Mouse (Mus musculus) forebrain, postnatal 0 days (tissue): Measurements from ENCODE around the gene Cux1. TPM values are rescaled to one million over a fixed set of nuclear protein-coding genes. Genes with fewer than 3 reads are reported as not detected.
A peak's percentile ranks its signal among the peaks of the same experiment; 100 is the strongest.

Experiments
- ATAC-seq: fragments of 200-750 bp; cut with Nextera tagmentation; 2 replicates; pipeline ENCODE4 v1.8.0; 2017; ENCODE audit warnings: mild to moderate bottlenecking, moderate library complexity
- DNase-seq: peaks from one replicate; pipeline ENCODE4 v3.0.0-alpha.2; 2015
- H3K27ac ChIP-seq: fragments of 300-500 bp; sonication (generic); 2 replicates; pipeline ENCODE4 v1.5.1; 2014; ENCODE audit warnings: low read depth, mild to moderate bottlenecking, antibody characterized with exemption, low read length, moderate library complexity, mixed read lengths
- H3K27me3 ChIP-seq: fragments of 300-500 bp; sonication (generic); 2 replicates; pipeline ENCODE4 v1.6.1; 2014; ENCODE audit warnings: mild to moderate bottlenecking, low read length, mixed read lengths; ENCODE audit not compliant: insufficient read depth
- H3K36me3 ChIP-seq: fragments of 300-500 bp; sonication (generic); 2 replicates; pipeline ENCODE4 v1.6.1; 2014; ENCODE audit warnings: mild to moderate bottlenecking, moderate library complexity; ENCODE audit not compliant: insufficient read depth
- H3K4me1 ChIP-seq: fragments of 300-500 bp; sonication (generic); 2 replicates; pipeline ENCODE4 v1.6.1; 2014; ENCODE audit warnings: antibody characterized with exemption; ENCODE audit not compliant: insufficient read depth
- H3K4me2 ChIP-seq: fragments of 300-500 bp; sonication (generic); 2 replicates; pipeline ENCODE4 v1.6.1; 2014; ENCODE audit warnings: low read depth, mild to moderate bottlenecking, moderate library complexity
- H3K4me3 ChIP-seq: fragments of 300-500 bp; sonication (generic); 2 replicates; pipeline ENCODE4 v1.5.1; 2014; ENCODE audit warnings: low read depth, low read length, mixed read lengths
- H3K9ac ChIP-seq: fragments of 300-500 bp; sonication (generic); 2 replicates; pipeline ENCODE4 v1.6.1; 2014; ENCODE audit warnings: mild to moderate bottlenecking
- H3K9me3 ChIP-seq: fragments of 300-500 bp; sonication (generic); 2 replicates; pipeline ENCODE4 v1.6.1; 2016; ENCODE audit warnings: low read length
- CTCF ChIP-seq: sonication (generic); IDR thresholded peaks from 2 replicates; pipeline ENCODE4 v1.5.1; 2016; ENCODE audit warnings: antibody characterized with exemption, control low read depth, low read depth
- WGBS: fragments of 180-500 bp; shearing (Covaris S2); extraction: QIAGEN DNeasy Blood & Tissue Kit; methylation state at CpG from one replicate; pipeline ENCODE4 v1.1.7; 2014; 5-methylcytosine and 5-hydroxymethylcytosine counted together
- polyA plus RNA-seq: library from polyadenylated mRNA; unstranded; fragments of >200 nt; fragmentation: Nextera tagmentation; extraction: Ambion mirVana; gene quantifications from 2 replicates; pipeline ENCODE4 v1.2.1, GENCODE M21; 2015
- total RNA-seq: library from RNA; depleted of rRNA; stranded (reverse); fragments of >200 nt; gene quantifications from 2 replicates; pipeline ENCODE4 v1.2.3, GENCODE M21; 2014

The Cux1 gene
- total and polyA plus RNA-seq, 2 experiments from 2014 or later: 86.0 to 141 TPM

- ATAC-seq (no peak), DNase-seq (peak; percentile 32)
- whole genome bisulfite sequencing: 71% methylated on average over 7 of the region's 7 CpGs
- no peaks in the 10 kb centered on the region for H3K27me3 ChIP-seq
- H3K4me1 ChIP-seq: no peaks in the 10 kb centered on the region
- H3K27ac ChIP-seq: no peak overlapping the region
- H3K9ac ChIP-seq: no peak overlapping the region
- no peaks in the 10 kb centered on the region for H3K9me3 ChIP-seq
- peaks cover 29% of the 10 kb centered on the region for H3K36me3 ChIP-seq
- TF ChIP-seq CTCF: no peak
- H3K4me3 ChIP-seq: no peak overlapping the region
- H3K4me2 ChIP-seq: no peak overlapping the region
Observed at GRCm38 (mm10) chr5:136285106-136285505, 282.2 kb downstream of the Cux1 start.

DNA sequence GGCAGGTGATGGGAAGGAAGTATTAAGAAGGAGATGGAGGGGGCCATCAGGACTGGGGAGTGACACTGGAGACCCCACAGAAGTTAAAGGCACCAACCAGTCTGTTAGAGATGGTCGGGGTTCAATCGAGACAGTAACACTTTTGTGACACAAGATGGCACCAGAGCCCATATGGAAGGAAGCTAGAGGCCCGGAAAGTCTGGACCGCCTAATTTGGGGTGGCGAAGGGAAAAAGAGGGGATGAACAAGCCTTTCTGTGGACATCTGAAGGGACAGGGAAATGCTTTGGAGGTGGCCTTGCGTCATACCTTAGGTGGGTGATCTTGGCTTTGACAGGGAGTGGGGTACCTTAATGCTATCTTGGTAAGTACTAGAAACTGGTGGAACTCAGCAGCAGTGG, 285.9 kb downstream of the Cux1 start:
- DNase-seq: peak; percentile 77
- Histone ChIP-seq H3K4me2 (no peak overlapping the region), H3K27ac (no peak overlapping the region), H3K36me3 (peaks cover 57% of the 10 kb centered on the region), H3K9me3 (no peaks in the 10 kb centered on the region), H3K27me3 (no peaks in the 10 kb centered on the region), H3K4me1 (no peaks in the 10 kb centered on the region), H3K4me3 (no peak overlapping the region), H3K9ac (no peak overlapping the region)
- TF ChIP-seq CTCF: peak; percentile 89
- ATAC-seq: peak; percentile 55
- WGBS: 47% methylated on average over 6 of the region's 6 CpGs

- WGBS: 93% methylated on average over 43 of the region's 43 CpGs
- Histone ChIP-seq H3K9me3 (no peaks in the 10 kb centered on the region), H3K27ac (no peak overlapping the region), H3K4me2 (no peak overlapping the region), H3K27me3 (no peaks in the 10 kb centered on the region), H3K36me3 (peaks cover 63% of the 10 kb centered on the region), H3K9ac (no peak overlapping the region), H3K4me3 (no peak overlapping the region), H3K4me1 (no peaks in the 10 kb centered on the region)
- DNase-seq (no peak), ATAC-seq (no peak)
- no peak for TF ChIP-seq CTCF
Observed at GRCm38 (mm10) chr5:136274739-136275138, 292.6 kb downstream of the Cux1 start.

DNA sequence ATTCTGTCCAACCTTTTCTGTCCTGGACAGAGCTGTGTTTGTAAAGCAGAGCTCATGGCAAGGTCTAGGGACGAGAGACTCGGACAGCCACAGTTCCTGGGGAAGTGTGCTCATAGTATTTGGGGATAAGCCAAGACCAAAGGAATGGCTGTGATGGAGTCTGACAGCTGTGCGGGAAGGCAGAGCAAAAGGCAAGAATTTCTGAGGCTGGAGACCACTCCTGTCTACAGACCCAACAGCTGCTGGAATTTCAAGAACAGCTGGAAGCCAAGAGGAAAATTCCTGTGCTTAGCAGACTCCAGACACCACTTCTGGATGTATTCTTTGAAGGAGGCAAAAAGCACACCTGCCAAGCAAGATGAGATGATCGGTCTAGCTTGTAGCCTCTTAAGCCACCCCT, 297.4 kb downstream of the Cux1 start:
- WGBS: 78% methylated on average over 4 of the region's 4 CpGs
- H3K27ac ChIP-seq: no peak overlapping the region
- no peak for TF ChIP-seq CTCF
- H3K4me3 ChIP-seq: no peak overlapping the region
- H3K9ac ChIP-seq: no peak overlapping the region
- ATAC-seq: no peak
- peaks cover 17% of the 10 kb centered on the region for H3K36me3 ChIP-seq
- no peaks in the 10 kb centered on the region for H3K27me3 ChIP-seq
- no peak for DNase-seq
- no peaks in the 10 kb centered on the region for H3K9me3 ChIP-seq
- no peaks in the 10 kb centered on the region for H3K4me1 ChIP-seq
- H3K4me2 ChIP-seq: no peak overlapping the region

- no peak overlapping the region for H3K4me3 ChIP-seq
- no peak overlapping the region for H3K4me2 ChIP-seq
- TF ChIP-seq CTCF: no peak
- no peak overlapping the region for H3K27ac ChIP-seq
- WGBS: 84% methylated on average over 7 of the region's 7 CpGs
- no peaks in the 10 kb centered on the region for H3K36me3 ChIP-seq
- no peak overlapping the region for H3K9ac ChIP-seq
- no peaks in the 10 kb centered on the region for H3K27me3 ChIP-seq
- ATAC-seq: no peak
- no peaks in the 10 kb centered on the region for H3K9me3 ChIP-seq
- H3K4me1 ChIP-seq: no peaks in the 10 kb centered on the region
- no peak for DNase-seq
Observed at GRCm38 (mm10) chr5:136266077-136266476, 301.2 kb downstream of the Cux1 start.

DNA sequence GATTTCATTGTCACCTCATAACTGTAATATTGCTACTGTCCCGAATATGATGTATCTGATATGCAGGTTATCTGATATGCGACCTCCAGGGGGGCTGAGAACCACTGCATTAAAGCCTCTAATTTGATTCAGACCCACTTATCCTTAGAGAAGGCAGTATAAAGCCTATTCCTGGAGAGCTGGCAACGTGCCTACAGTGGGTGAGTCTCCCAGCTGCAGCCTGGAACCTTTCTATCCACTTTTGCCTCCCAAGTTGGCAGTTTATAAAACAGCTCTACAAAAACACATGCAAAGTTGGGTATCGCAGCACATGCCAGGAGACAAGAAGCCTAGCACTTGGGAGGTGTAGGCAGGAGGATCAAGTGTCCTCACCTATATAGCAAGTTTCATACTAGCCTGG, 303.9 kb downstream of the Cux1 start:
- peak; percentile 23 for DNase-seq
- Histone ChIP-seq H3K4me1 (no peaks in the 10 kb centered on the region), H3K27me3 (no peaks in the 10 kb centered on the region), H3K36me3 (no peaks in the 10 kb centered on the region), H3K9me3 (no peaks in the 10 kb centered on the region), H3K9ac (no peak overlapping the region), H3K27ac (no peak overlapping the region), H3K4me3 (no peak overlapping the region), H3K4me2 (no peak overlapping the region)
- 72% methylated on average over 4 of the region's 4 CpGs for WGBS
- ATAC-seq: no peak
- no peak for TF ChIP-seq CTCF

- Histone ChIP-seq H3K36me3 (peaks cover 10% of the 10 kb centered on the region; the same call in 1 of the 2 replicates), H3K4me2 (no peak overlapping the region), H3K4me1 (no peaks in the 10 kb centered on the region), H3K9me3 (no peaks in the 10 kb centered on the region), H3K27me3 (no peaks in the 10 kb centered on the region), H3K9ac (no peak overlapping the region), H3K4me3 (no peak overlapping the region), H3K27ac (no peak overlapping the region)
- DNase-seq (peak; percentile 81), ATAC-seq (peak; percentile 50)
- WGBS: 35% methylated on average over 6 of the region's 6 CpGs
- TF ChIP-seq CTCF: peak; percentile 86
Observed at GRCm38 (mm10) chr5:136258919-136259318, 308.4 kb downstream of the Cux1 start.

GRCm38 (mm10) chr5:136252899-136253298, 314.4 kb downstream of the Cux1 start:
- 16% methylated on average over 17 of the region's 17 CpGs for WGBS
- no peak overlapping the region for H3K4me3 ChIP-seq
- peak; percentile 85 for ATAC-seq

More at GRCm38 (mm10) chr5:136252899-136253298, 314.4 kb downstream of the Cux1 start:
- peak; percentile 95 for TF ChIP-seq CTCF
- Histone ChIP-seq H3K36me3 (peaks cover 18% of the 10 kb centered on the region; the same call in 1 of the 2 replicates), H3K9ac (no peak overlapping the region), H3K4me1 (no peaks in the 10 kb centered on the region), H3K27me3 (no peaks in the 10 kb centered on the region), H3K4me2 (no peak overlapping the region), H3K27ac (no peak overlapping the region), H3K9me3 (no peaks in the 10 kb centered on the region)
- DNase-seq: peak; percentile 90
